ENCODE assay signal across 8 mouse cellular contexts in the genomic region with DNA sequence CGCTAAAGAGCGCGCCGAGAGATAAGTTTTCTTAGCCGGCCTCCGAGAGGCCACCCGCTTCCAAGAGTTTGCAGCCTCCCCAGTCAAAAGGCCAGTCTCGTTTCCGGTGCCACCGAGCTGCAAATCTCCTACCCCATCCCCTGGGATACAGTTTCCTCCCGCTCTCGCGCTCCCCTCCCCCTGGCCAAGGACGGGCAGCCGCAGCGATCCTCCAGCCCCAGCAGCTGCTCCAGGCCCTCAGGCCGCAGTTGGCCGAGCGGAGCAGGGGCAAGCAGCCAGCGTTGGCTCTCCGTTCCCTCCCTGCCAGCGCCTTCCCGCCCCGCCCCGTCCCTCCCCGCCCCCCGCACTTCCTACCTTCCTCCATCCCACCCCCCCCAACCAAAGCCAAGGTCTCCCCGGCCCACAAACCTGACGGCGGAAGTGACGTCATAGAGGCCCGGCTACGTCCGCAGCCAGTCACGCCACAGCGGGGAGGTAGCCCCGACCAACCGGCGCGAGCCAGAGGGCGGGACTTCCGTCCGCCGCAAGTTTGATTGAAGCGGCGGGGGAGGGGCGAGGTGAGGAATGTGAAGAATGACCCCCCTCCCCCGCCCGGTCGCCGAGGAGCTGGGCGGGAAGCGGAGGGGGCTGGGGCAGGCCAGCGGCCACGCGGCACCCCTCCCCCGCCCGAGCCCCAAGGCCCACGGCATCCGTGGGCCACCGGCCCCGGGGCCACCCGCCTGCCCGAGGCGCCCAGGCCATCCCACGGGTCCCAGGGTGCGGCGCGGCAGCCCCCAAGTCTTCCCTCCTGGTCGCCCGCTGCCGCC. TPM values are rescaled to one million over a fixed set of nuclear protein-coding genes. Genes with fewer than 3 reads are reported as not detected.
DNase-seq lines count a peak whose midpoint lies in the region; ATAC-seq and TF ChIP-seq lines count a peak whose summit lies in the region.

No protein-coding gene starts in this region.

- TF ChIP-seq EP300 in heart, adult 2 months (IDR thresholded peaks at IDR 0.05; ENCODE audit: insufficient read depth, low read depth, low read length), result peak; percentile 66

- H3K36me3 ChIP-seq in embryonic facial prominence, embryonic 14.5 days (ENCODE audit: control insufficient read depth, insufficient read depth, low read length), result no peaks in the 10 kb centered on the region
- peaks cover 29% of the 10 kb centered on the region for H3K36me3 ChIP-seq in heart, adult 2 months (ENCODE audit: control insufficient read depth, insufficient read depth, low read length)
- H3K36me3 ChIP-seq in limb, embryonic 13.5 days, result no peaks in the 10 kb centered on the region
- H3K36me3 ChIP-seq in midbrain, embryonic 16.5 days (ENCODE audit: control insufficient read depth, insufficient read depth, low read length), result no peaks in the 10 kb centered on the region

- peak overlapping the region; percentile 65 for H3K4me2 ChIP-seq in embryonic facial prominence, embryonic 14.5 days (ENCODE audit: low read depth, low read length)
- peak overlapping the region; percentile 70 for H3K4me2 ChIP-seq in limb, embryonic 13.5 days (replicated peaks)
- H3K4me2 ChIP-seq in midbrain, embryonic 16.5 days (ENCODE audit: low read length), result peak overlapping the region; percentile 85

- peak; percentile 98 for DNase-seq in 3T3-L1 (ENCODE audit: low read depth, low spot score)
- DNase-seq in adrenal gland, postnatal 4 days (ENCODE audit: low spot score in 2 of 2), result peak; percentile 95 to 96
- peak; percentile 99 for DNase-seq in embryonic facial prominence, embryonic 14.5 days (ENCODE audit: low spot score)
- peak; percentile 94 to 98 for DNase-seq in heart, adult 2 months
- DNase-seq in kidney, adult 8-10 months, result peak; percentile 97 to 98
- DNase-seq in spleen, postnatal 10 days (ENCODE audit: low spot score in 2 of 2), result peak; percentile 86 to 98

- peak; percentile 88 for ATAC-seq in embryonic facial prominence, embryonic 14.5 days (ENCODE audit: low read depth)
- ATAC-seq in limb, embryonic 13.5 days (ENCODE audit: low FRiP score, low read depth), result peak; percentile 87
- peak; percentile 88 for ATAC-seq in midbrain, embryonic 16.5 days

- no peak for TF ChIP-seq CTCF in heart, adult 2 months (IDR thresholded peaks at IDR 0.05)

- H3K9ac ChIP-seq in embryonic facial prominence, embryonic 14.5 days (ENCODE audit: low read depth, low read length), result peak overlapping the region; percentile 100
- H3K9ac ChIP-seq in heart, adult 2 months (ENCODE audit: low read depth, low read length), result peak overlapping the region; percentile 95
- peak overlapping the region; percentile 98 for H3K9ac ChIP-seq in limb, embryonic 13.5 days
- peak overlapping the region; percentile 99 for H3K9ac ChIP-seq in midbrain, embryonic 16.5 days (ENCODE audit: low read depth, low read length)

- under 1% methylated on average over 35 of the region's 72 CpGs for WGBS in embryonic facial prominence, embryonic 14.5 days
- under 1% methylated on average over 65 of the region's 72 CpGs for WGBS in heart, adult 2 months
- WGBS in limb, embryonic 13.5 days, result under 1% methylated on average over 42 of the region's 72 CpGs
- under 1% methylated on average over 53 of the region's 72 CpGs for WGBS in midbrain, embryonic 16.5 days

- H3K4me3 ChIP-seq in embryonic facial prominence, embryonic 14.5 days (ENCODE audit: low read depth, low read length), result peak overlapping the region; percentile 94
- peak overlapping the region; percentile 81 for H3K4me3 ChIP-seq in heart, adult 2 months
- peak overlapping the region; percentile 90 for H3K4me3 ChIP-seq in limb, embryonic 13.5 days
- peak overlapping the region; percentile 77 for H3K4me3 ChIP-seq in midbrain, embryonic 16.5 days (ENCODE audit: low read depth, low read length)

- H3K27ac ChIP-seq in embryonic facial prominence, embryonic 14.5 days (replicated peaks; ENCODE audit: low read depth, low read length), result peak overlapping the region; percentile 100
- peak overlapping the region; percentile 100 for H3K27ac ChIP-seq in heart, adult 2 months
- H3K27ac ChIP-seq in limb, embryonic 13.5 days, result peak overlapping the region; percentile 99
- H3K27ac ChIP-seq in midbrain, embryonic 16.5 days (ENCODE audit: low read length), result peak overlapping the region; percentile 100

- peaks cover 28% of the 10 kb centered on the region for H3K4me1 ChIP-seq in embryonic facial prominence, embryonic 14.5 days (ENCODE audit: control insufficient read depth, insufficient read depth, low read length)
- H3K4me1 ChIP-seq in heart, adult 2 months (ENCODE audit: control insufficient read depth, insufficient read depth, low read length), result peaks cover 12% of the 10 kb centered on the region
- H3K4me1 ChIP-seq in limb, embryonic 13.5 days, result peaks cover 37% of the 10 kb centered on the region
- H3K4me1 ChIP-seq in midbrain, embryonic 16.5 days (ENCODE audit: control insufficient read depth, insufficient read depth, low read length), result peaks cover 29% of the 10 kb centered on the region

- H3K79me2 ChIP-seq in heart, adult 2 months (replicated peaks; ENCODE audit: control insufficient read depth, insufficient read depth, low read length), result peaks cover 2% of the 10 kb centered on the region; the same call in 1 of the 2 replicates

- no peaks in the 10 kb centered on the region for H3K9me3 ChIP-seq in embryonic facial prominence, embryonic 14.5 days (ENCODE audit: control insufficient read depth, low read length)
- H3K9me3 ChIP-seq in limb, embryonic 13.5 days, result no peaks in the 10 kb centered on the region
- no peaks in the 10 kb centered on the region for H3K9me3 ChIP-seq in midbrain, embryonic 16.5 days (replicated peaks; ENCODE audit: control insufficient read depth, low read length, poor library complexity, severe bottlenecking)

- TF ChIP-seq POLR2A in heart, adult 2 months (IDR thresholded peaks at IDR 0.05; ENCODE audit: insufficient read depth, low read depth, low read length), result peak; percentile 69

- no peaks in the 10 kb centered on the region for H3K27me3 ChIP-seq in embryonic facial prominence, embryonic 14.5 days (replicated peaks; ENCODE audit: control insufficient read depth, insufficient read depth, low read length)
- no peaks in the 10 kb centered on the region for H3K27me3 ChIP-seq in heart, adult 2 months (ENCODE audit: control insufficient read depth, insufficient read depth, low read length)
- H3K27me3 ChIP-seq in limb, embryonic 13.5 days, result no peaks in the 10 kb centered on the region
- H3K27me3 ChIP-seq in midbrain, embryonic 16.5 days (ENCODE audit: control insufficient read depth, insufficient read depth, low read depth, low read length), result no peaks in the 10 kb centered on the region

- intact Hi-C loops in heart, adult 2 months (cut with DNase I), result loop anchor here (2.0 to 10.0 kb wide), 2 partner anchors 17 to 429 kb away; no protein-coding TSS in a partner anchor

RNA-seq across cellular contexts. Expression of a gene that starts 32.3 kb away (rescaled TPM):
- total RNA-seq in adrenal gland, postnatal 4 days (2021), result not detected
- 0.82 and 1.5 TPM in 2 replicates for polyA plus RNA-seq in embryonic facial prominence, embryonic 14.5 days (2014; fragmentation: Nextera tagmentation; extraction: Ambion mirVana)
- total RNA-seq in heart, adult 2 months (2021), result under 1 TPM in 1 of 2 experiments, not detected in 1; 0.30 TPM
- 0.23 TPM in 1 of 2 replicates, not detected in the other for polyA plus RNA-seq in heart, adult 2 months (2012; rRNA removed)
- 3.2 and 4.1 TPM in 2 replicates for polyA plus RNA-seq in limb, embryonic 13.5 days (2015; fragmentation: Nextera tagmentation; extraction: Ambion mirVana)
- polyA plus RNA-seq in midbrain, embryonic 16.5 days (2015; fragmentation: Nextera tagmentation; extraction: Ambion mirVana), result 3.4 and 4.9 TPM in 2 replicates

RNA-seq across cellular contexts. Expression of a gene that starts 32.4 kb away (rescaled TPM):
- total RNA-seq in adrenal gland, postnatal 4 days (2021), result 10 to 100 TPM; 11.7 to 12.0 TPM
- 5.0 and 6.3 TPM in 2 replicates for polyA plus RNA-seq in embryonic facial prominence, embryonic 14.5 days (2014; fragmentation: Nextera tagmentation; extraction: Ambion mirVana)
- total RNA-seq in heart, adult 2 months (2021), result 1 to 10 TPM; 5.0 to 7.0 TPM
- 4.2 and 7.2 TPM in 2 replicates for polyA plus RNA-seq in heart, adult 2 months (2012; rRNA removed)
- 4.6 and 6.6 TPM in 2 replicates for polyA plus RNA-seq in limb, embryonic 13.5 days (2015; fragmentation: Nextera tagmentation; extraction: Ambion mirVana)
- 5.8 and 7.5 TPM in 2 replicates for polyA plus RNA-seq in midbrain, embryonic 16.5 days (2015; fragmentation: Nextera tagmentation; extraction: Ambion mirVana)

Comparison
In these comparisons a context has a peak if more than half of its experiments do, and no peak if none do; other contexts are left out.
1. Peak in every context shown above with its lines: DNase-seq, ATAC-seq, H3K4me3 ChIP-seq and H3K27ac ChIP-seq.